In the genomic region with DNA sequence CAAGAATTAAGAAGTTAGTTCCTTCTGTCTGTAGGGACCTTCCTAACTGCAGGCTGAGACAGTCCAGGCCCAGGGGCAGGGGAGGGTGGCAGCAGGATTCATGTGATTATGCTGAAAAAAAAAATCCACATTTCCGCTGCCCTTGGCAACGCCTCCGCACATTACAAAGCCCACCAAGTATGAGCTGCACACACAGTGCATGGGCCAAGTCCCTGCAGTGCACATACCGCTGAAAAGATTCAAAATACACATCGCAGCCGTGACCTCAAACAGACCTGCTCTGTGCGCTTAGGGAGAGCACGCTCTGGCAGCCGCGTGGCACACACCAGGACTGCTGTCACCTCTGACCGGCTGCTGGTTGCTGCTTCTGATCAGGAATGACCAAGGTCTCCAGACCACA, we compare ENCODE assay signal across 10 mouse cellular contexts.
DNase-seq lines count a peak whose midpoint lies in the region; ATAC-seq and TF ChIP-seq lines count a peak whose summit lies in the region.
"Had no signal": no experiment of that assay in that cellular context is flagged by ENCODE, and none has a peak within 500 bp of the region (broad histone marks: within the 10 kb centered on the region; RNA-seq: fewer than 3 reads in every experiment).

No protein-coding gene starts in this region.

- H3K9me3 ChIP-seq in lung, embryonic 15.5 days = no peaks in the 10 kb centered on the region
- no peaks in the 10 kb centered on the region for H3K9me3 ChIP-seq in hindbrain, embryonic 10.5 days
- no peaks in the 10 kb centered on the region for H3K9me3 ChIP-seq in midbrain, embryonic 11.5 days (ENCODE audit: control insufficient read depth, low read length)

- TF ChIP-seq CTCF in kidney, adult 2 months (conservative IDR thresholded peaks at IDR 0.05; ENCODE audit: insufficient read depth, insufficient read length, low read depth, low read length) = no peak

- H3K4me3 ChIP-seq in lung, embryonic 15.5 days = no peak overlapping the region
- H3K4me3 ChIP-seq in hindbrain, embryonic 10.5 days = peak overlapping the region; percentile 16; the same call in 1 of the 2 replicates
- H3K4me3 ChIP-seq in midbrain, embryonic 11.5 days (ENCODE audit: low read depth, low read length) = no peak overlapping the region
- H3K4me3 ChIP-seq in kidney, adult 2 months (ENCODE audit: insufficient read depth, low read depth, low read length) = no peak overlapping the region

- H3K27me3 ChIP-seq in lung, embryonic 15.5 days = no peaks in the 10 kb centered on the region
- peaks cover 50% of the 10 kb centered on the region for H3K27me3 ChIP-seq in hindbrain, embryonic 10.5 days (ENCODE audit: insufficient read depth, poor library complexity, severe bottlenecking)
- H3K27me3 ChIP-seq in midbrain, embryonic 11.5 days (ENCODE audit: control insufficient read depth, insufficient read depth, low read length) = no peaks in the 10 kb centered on the region
- H3K27me3 ChIP-seq in kidney, adult 2 months (replicated peaks; ENCODE audit: control insufficient read depth, insufficient read depth, low read length) = no peaks in the 10 kb centered on the region
- H3K27me3 ChIP-seq: CH12.LX had no signal

- H3K9ac ChIP-seq in lung, embryonic 15.5 days = no peak overlapping the region
- H3K9ac ChIP-seq in midbrain, embryonic 11.5 days (ENCODE audit: low read length) = 0 out of 2 replicates have a peak overlapping the region, but pooled peaks have one; percentile 43
- H3K9ac ChIP-seq: liver, postnatal 0 days had no signal

- H3K4me1 ChIP-seq in lung, embryonic 15.5 days = peaks cover 48% of the 10 kb centered on the region
- H3K4me1 ChIP-seq in hindbrain, embryonic 10.5 days (replicated peaks) = peaks cover 82% of the 10 kb centered on the region
- H3K4me1 ChIP-seq in midbrain, embryonic 11.5 days (ENCODE audit: control insufficient read depth, insufficient read depth, low read length) = peaks cover 38% of the 10 kb centered on the region
- H3K4me1 ChIP-seq in kidney, adult 2 months (ENCODE audit: control insufficient read depth, insufficient read depth, low read length) = no peaks in the 10 kb centered on the region

- no peak for ATAC-seq in lung, embryonic 15.5 days (ENCODE audit: borderline replicate concordance, extremely low read depth, low FRiP score, low TSS enrichment)
- 0 out of 2 replicates have a peak, but pooled peaks have one; percentile 19 for ATAC-seq in midbrain, embryonic 11.5 days (ENCODE audit: low FRiP score)
- ATAC-seq: liver, postnatal 0 days had no signal

- H3K27ac ChIP-seq in lung, embryonic 15.5 days = peak overlapping the region; percentile 39
- peak overlapping the region; percentile 90 for H3K27ac ChIP-seq in hindbrain, embryonic 10.5 days
- peak overlapping the region; percentile 84 for H3K27ac ChIP-seq in midbrain, embryonic 11.5 days (ENCODE audit: low read depth, low read length)
- no peak overlapping the region for H3K27ac ChIP-seq in kidney, adult 2 months (ENCODE audit: insufficient read depth, low read depth, low read length)

- DNase-seq in lung, postnatal 36 days = no peak
- peak; percentile 48 for DNase-seq in hindbrain, embryonic 10.5 days (ENCODE audit: low spot score)
- no peak for DNase-seq in midbrain, embryonic 11.5 days (ENCODE audit: low spot score, missing footprints)
- DNase-seq in frontal cortex, postnatal 10 days (ENCODE audit: low spot score in 2 of 2) = no peak
- DNase-seq in kidney, adult 2 months = no peak
- no peak for DNase-seq in layer of hippocampus, adult 11-12 months (ENCODE audit: low spot score)
- DNase-seq: cerebellum, postnatal 25 days; liver, postnatal 0 days had no signal

- TF ChIP-seq POLR2A in kidney, adult 2 months (IDR thresholded peaks at IDR 0.05; ENCODE audit: low read depth, low read length) = no peak

- H3K36me3 ChIP-seq in lung, embryonic 15.5 days = no peaks in the 10 kb centered on the region
- peaks cover 36% of the 10 kb centered on the region for H3K36me3 ChIP-seq in hindbrain, embryonic 10.5 days
- no peaks in the 10 kb centered on the region for H3K36me3 ChIP-seq in midbrain, embryonic 11.5 days (ENCODE audit: control insufficient read depth, insufficient read depth, low read length)
- no peaks in the 10 kb centered on the region for H3K36me3 ChIP-seq in kidney, adult 2 months (ENCODE audit: control insufficient read depth, insufficient read depth, low read length)

- WGBS in lung, embryonic 15.5 days = 49% methylated on average over 11 of the region's 11 CpGs
- 60% methylated on average over 11 of the region's 11 CpGs for WGBS in hindbrain, embryonic 10.5 days
- WGBS in midbrain, embryonic 11.5 days = 63% methylated on average over 11 of the region's 11 CpGs
- WGBS in kidney, adult 2 months = 83% methylated on average over 11 of the region's 11 CpGs

- no peak overlapping the region for H3K4me2 ChIP-seq in lung, embryonic 15.5 days
- no peak overlapping the region for H3K4me2 ChIP-seq in midbrain, embryonic 11.5 days
